In genomic region chr9:42908657-42909313, GRCm38 (mm10) we compare ENCODE assay signal across 9 mouse cellular contexts. TPM values are rescaled to one million over a fixed set of nuclear protein-coding genes. Genes with fewer than 3 reads are reported as not detected.
A peak's percentile ranks its signal among the peaks of the same experiment; 100 is the strongest.
DNase-seq lines count a peak whose midpoint lies in the region; ATAC-seq and TF ChIP-seq lines count a peak whose summit lies in the region.
"Had no signal": no experiment of that assay in that cellular context is flagged by ENCODE, and none has a peak within 500 bp of the region (broad histone marks: within the 10 kb centered on the region; RNA-seq: fewer than 3 reads in every experiment).

No protein-coding gene starts in this region.

- H3K4me3 ChIP-seq in embryonic facial prominence, embryonic 12.5 days, result no peak overlapping the region
- H3K4me3 ChIP-seq in kidney, embryonic 14.5 days (ENCODE audit: low read length), result no peak overlapping the region
- H3K4me3 ChIP-seq in liver, postnatal 0 days (ENCODE audit: low read depth, low read length), result no peak overlapping the region

- no peaks in the 10 kb centered on the region for H3K9me3 ChIP-seq in embryonic facial prominence, embryonic 12.5 days
- H3K9me3 ChIP-seq in kidney, embryonic 14.5 days (ENCODE audit: control insufficient read depth, low read length), result no peaks in the 10 kb centered on the region; the same call in 1 of the 2 replicates
- H3K9me3 ChIP-seq in liver, postnatal 0 days (ENCODE audit: low read length), result no peaks in the 10 kb centered on the region

- no peaks in the 10 kb centered on the region for H3K36me3 ChIP-seq in embryonic facial prominence, embryonic 12.5 days
- no peaks in the 10 kb centered on the region for H3K36me3 ChIP-seq in kidney, embryonic 14.5 days (ENCODE audit: control insufficient read depth, insufficient read depth, low read length)
- H3K36me3 ChIP-seq in liver, postnatal 0 days (replicated peaks; ENCODE audit: insufficient read depth, low read length), result no peaks in the 10 kb centered on the region

- peaks cover 29% of the 10 kb centered on the region for H3K4me1 ChIP-seq in embryonic facial prominence, embryonic 12.5 days
- peaks cover 28% of the 10 kb centered on the region for H3K4me1 ChIP-seq in kidney, embryonic 14.5 days (ENCODE audit: control insufficient read depth, insufficient read depth, low read length)
- peaks cover 4% of the 10 kb centered on the region; the same call in 1 of the 2 replicates for H3K4me1 ChIP-seq in liver, postnatal 0 days (ENCODE audit: insufficient read depth)

- 28% methylated on average over 8 of the region's 8 CpGs for WGBS in embryonic facial prominence, embryonic 12.5 days
- 18% methylated on average over 8 of the region's 8 CpGs for WGBS in kidney, embryonic 14.5 days
- 22% methylated on average over 8 of the region's 8 CpGs for WGBS in liver, postnatal 0 days (ENCODE audit: insufficient replicate concordance)

- no peak for ATAC-seq in embryonic facial prominence, embryonic 12.5 days (ENCODE audit: insufficient number of reproducible peaks, insufficient read depth, low FRiP score, low TSS enrichment)
- peak; percentile 76 for ATAC-seq in kidney, embryonic 14.5 days (ENCODE audit: low FRiP score, low TSS enrichment)
- ATAC-seq in liver, postnatal 0 days, result peak; percentile 51
- ATAC-seq in CD4-positive, CD25-positive, alpha-beta regulatory T cell, adult 4 months, result no peak

- peak overlapping the region; percentile 17; the same call in 1 of the 2 replicates for H3K27ac ChIP-seq in embryonic facial prominence, embryonic 12.5 days
- H3K27ac ChIP-seq in kidney, embryonic 14.5 days (ENCODE audit: low read depth, low read length), result peak overlapping the region; percentile 83
- H3K27ac ChIP-seq in liver, postnatal 0 days (ENCODE audit: low read depth), result no peak overlapping the region

- TF ChIP-seq EP300 in liver, postnatal 0 days (IDR thresholded peaks at IDR 0.05; ENCODE audit: low read depth), result no peak

- no peak for TF ChIP-seq CTCF in liver, postnatal 0 days (IDR thresholded peaks at IDR 0.05; ENCODE audit: low read depth)

- H3K4me2 ChIP-seq in embryonic facial prominence, embryonic 12.5 days (replicated peaks), result no peak overlapping the region
- H3K4me2 ChIP-seq in kidney, embryonic 14.5 days (replicated peaks; ENCODE audit: low read depth, low read length), result peak overlapping the region; percentile 13; the same call in 1 of the 2 replicates
- H3K4me2 ChIP-seq in liver, postnatal 0 days (ENCODE audit: low read depth, low read length), result no peak overlapping the region

- peak; percentile 4 for DNase-seq in NIH3T3 (ENCODE audit: low read depth)
- DNase-seq in liver, postnatal 0 days, result peak; percentile 27
- no peak for DNase-seq in gastrocnemius, adult 18-20 months (ENCODE audit: low spot score)
- DNase-seq in frontal cortex, postnatal 36 days (ENCODE audit: low spot score in 2 of 2), result no peak
- DNase-seq in gastrocnemius, postnatal 10 days, result no peak
- DNase-seq: layer of hippocampus, postnatal 36 days had no signal

- H3K27me3 ChIP-seq in embryonic facial prominence, embryonic 12.5 days, result no peaks in the 10 kb centered on the region
- H3K27me3 ChIP-seq in kidney, embryonic 14.5 days (ENCODE audit: control insufficient read depth, insufficient read depth, low read length), result no peaks in the 10 kb centered on the region
- no peaks in the 10 kb centered on the region for H3K27me3 ChIP-seq in liver, postnatal 0 days (ENCODE audit: insufficient read depth, low read length)

- H3K9ac ChIP-seq in embryonic facial prominence, embryonic 12.5 days, result no peak overlapping the region
- no peak overlapping the region for H3K9ac ChIP-seq in kidney, embryonic 14.5 days (ENCODE audit: low read depth, low read length)
- no peak overlapping the region for H3K9ac ChIP-seq in liver, postnatal 0 days (replicated peaks)

RNA-seq across cellular contexts. Expression of gene Grik4, which starts 35.5 kb away (rescaled TPM):
- polyA plus RNA-seq in embryonic facial prominence, embryonic 12.5 days (2016; fragmentation: Nextera tagmentation; extraction: Ambion mirVana), result 3.8 and 4.0 TPM in 2 replicates
- polyA plus RNA-seq in kidney, embryonic 14.5 days (2014; fragmentation: Nextera tagmentation; extraction: Ambion mirVana), result 1.9 and 2.0 TPM in 2 replicates
- polyA plus RNA-seq in liver, postnatal 0 days (2015; fragmentation: Nextera tagmentation; extraction: Ambion mirVana), result 0.05 and 0.08 TPM in 2 replicates
- under 1 TPM in 1 of 2 experiments, not detected in 1; 0.12 TPM for total RNA-seq in gastrocnemius, adult 18-20 months (2021)
- total RNA-seq in gastrocnemius, postnatal 10 days (2021), result under 1 TPM; 0.52 to 0.56 TPM
- not detected for polyA plus RNA-seq in CD4-positive, CD25-positive, alpha-beta regulatory T cell, adult 4 months (2017; shearing (Covaris generic))

Comparison
In these comparisons a context has a peak if more than half of its experiments do, and no peak if none do; other contexts are left out.
1. DNase-seq: peak in NIH3T3 (single experiment) and liver, postnatal 0 days (single experiment); none in gastrocnemius, adult 18-20 months (single experiment), frontal cortex, postnatal 36 days (0 of 2) and gastrocnemius, postnatal 10 days (single experiment).
2. ATAC-seq: peak in kidney, embryonic 14.5 days (single experiment) and liver, postnatal 0 days (single experiment); none in embryonic facial prominence, embryonic 12.5 days (single experiment) and CD4-positive, CD25-positive, alpha-beta regulatory T cell, adult 4 months (single experiment).